Mouse (Mus musculus) ovary, postnatal 10 days (tissue): ENCODE measurements at regions not wholly inside any gene's neighbourhood (a gene's known extent, or its start where the extent isn't known, plus 50 kb on each side); places are given as distances from the start of the nearest gene placed in this dataset.

ENCODE experiments used
- DNase-seq: peaks from one replicate; pipeline ENCODE4 v3.0.0; 2022; ENCODE audit warnings: low spot score

DNA sequence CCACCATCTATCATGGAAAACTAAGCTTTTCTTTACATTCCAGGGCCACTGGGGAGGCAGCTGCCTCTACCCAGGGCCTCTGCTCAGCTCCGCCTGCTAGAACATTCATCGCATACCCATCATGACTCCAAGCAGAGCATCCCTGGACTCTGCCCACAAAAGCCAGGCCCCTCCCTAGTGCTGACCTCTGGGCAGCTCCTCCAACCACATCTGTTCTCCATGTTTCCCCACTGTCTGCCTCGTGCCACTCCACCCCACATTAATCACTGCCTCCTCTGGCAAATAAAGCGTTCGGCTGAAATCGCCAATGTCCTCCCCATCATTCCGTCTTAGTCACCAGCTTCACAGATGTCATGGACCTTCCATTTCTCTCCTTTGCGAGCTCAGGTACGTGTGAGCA lies 96.2 kb upstream of the Cops8 start:
- no peak for DNase-seq

DNA sequence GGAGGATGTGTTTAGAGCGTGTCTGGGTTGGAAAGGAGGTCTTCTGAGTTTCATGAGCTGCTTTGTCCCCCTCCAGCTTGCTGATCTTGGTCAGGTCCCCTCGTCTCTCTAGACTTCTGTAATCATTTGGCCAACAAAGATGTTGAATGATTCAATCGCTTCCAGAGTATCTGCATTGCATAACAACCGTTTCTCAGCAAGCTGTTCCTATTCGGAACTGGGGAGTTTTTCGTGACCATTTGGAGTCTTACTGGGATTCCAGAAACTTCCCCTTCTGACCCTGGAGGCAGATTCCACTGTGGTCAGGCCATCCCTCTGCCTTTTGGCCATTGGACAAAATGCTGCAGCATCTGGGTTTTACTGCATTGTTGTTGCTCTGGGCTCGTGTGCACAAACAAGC lies 93.4 kb upstream of the Cops8 start:
- no peak for DNase-seq

- no peak for DNase-seq
Observed at GRCm38 (mm10) chr1:90513442-90514070, 89.2 kb upstream of the Cops8 start.

DNA sequence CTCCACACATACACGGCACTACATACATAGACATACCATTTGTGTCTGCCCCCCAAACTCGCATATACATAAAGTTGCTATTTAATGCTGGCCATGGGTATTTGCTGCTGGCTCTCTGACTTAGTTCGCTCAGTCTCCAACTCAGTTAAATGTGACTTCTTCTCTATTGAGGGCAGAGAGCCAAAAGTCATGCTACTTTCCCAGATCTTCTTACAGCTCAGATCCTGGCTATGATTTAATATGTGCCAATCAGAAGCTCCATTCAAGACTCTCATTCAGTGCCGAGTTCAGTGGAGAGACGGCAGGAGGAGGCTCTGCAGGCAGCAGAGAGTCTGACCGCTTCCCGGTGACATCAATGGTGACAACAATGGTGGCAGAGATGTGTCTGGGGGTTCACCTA lies 88.6 kb upstream of the Cops8 start:
- no peak for DNase-seq

DNA sequence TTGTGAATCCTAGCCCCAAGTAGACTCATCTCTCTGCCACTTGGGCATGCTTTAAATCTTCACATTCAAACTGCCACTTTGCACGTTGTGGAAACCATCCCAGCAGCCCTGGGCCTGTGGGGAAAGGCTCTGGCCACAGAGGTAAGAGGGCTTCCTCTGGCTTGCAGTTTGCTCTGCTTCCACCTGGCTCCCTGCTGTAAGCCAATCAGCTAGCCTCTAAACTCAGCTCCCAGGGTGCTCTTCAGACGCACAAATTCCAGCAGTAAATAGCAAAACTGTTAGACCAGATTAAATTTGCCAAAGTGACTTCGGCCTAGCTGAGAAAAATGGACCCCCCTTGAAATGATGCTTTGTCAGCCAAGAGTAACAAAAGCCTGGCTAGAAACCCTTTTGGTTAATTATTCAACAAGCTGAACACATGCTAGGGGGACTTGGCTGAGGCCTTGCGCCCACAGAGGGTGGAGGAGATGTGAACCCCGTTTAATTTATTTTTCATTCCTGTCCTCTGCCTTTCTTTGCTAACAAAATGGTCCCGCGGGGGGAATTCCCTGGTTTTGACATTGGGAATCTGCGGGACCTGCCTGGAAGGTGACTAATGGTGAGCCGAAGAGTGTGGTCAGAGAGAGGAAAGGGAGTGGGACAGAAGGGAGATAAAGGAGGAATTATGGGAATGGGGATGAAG lies 84.1 kb upstream of the Cops8 start:
- DNase-seq: no peak

DNA sequence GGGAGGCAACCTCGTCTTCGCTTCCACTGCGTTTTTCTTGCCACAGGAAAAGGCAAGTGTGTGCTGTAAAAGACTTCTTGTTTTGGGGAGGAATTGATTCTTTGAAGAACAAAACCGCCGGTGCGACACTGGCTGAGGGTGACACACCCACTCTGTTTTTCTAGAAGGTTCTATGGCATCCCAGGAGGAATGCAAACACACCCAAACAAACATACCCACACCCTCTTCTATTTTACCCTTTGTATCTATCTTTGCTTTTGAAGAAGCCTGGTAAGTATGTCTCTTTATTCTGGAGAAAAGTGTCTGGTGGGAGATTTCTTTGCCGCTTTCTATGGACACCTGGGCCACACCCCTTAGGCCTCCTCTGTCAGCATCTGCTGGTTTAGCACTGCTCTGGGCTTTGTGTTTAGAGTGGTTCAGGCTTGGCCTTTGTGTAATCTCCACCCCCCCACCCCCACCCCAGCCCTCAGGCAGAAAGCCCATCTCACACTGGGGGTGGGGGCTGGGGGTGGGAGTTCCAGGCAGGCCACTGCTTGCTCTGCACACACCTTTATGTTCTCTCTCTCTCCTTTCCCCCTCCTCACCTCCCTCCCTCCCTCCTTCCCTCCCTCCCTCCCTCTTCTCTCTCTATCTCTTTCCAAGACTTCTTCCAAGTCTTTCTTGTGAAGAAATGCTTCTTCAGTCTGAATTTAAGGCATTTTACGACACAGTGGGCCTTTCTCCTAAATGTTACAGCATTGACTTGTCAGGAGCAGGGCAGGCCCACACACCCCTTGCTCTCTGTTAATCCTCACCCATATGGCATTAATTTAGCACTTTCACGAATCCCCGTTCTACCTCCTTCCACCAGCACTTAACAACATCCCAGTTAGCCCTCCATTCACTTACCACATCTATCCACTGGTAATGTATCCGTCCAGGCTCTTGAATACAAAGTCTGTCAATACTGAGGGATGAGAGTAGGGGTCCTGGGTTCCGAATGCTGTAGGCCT lies 83.2 kb upstream of the Cops8 start:
- DNase-seq: no peak

- no peak for DNase-seq
Observed at GRCm38 (mm10) chr1:90522294-90522693, 80.5 kb upstream of the Cops8 start.

GRCm38 (mm10) chr1:90524641-90525220 lies 78.0 kb upstream of the Cops8 start:
- no peak for DNase-seq

DNA sequence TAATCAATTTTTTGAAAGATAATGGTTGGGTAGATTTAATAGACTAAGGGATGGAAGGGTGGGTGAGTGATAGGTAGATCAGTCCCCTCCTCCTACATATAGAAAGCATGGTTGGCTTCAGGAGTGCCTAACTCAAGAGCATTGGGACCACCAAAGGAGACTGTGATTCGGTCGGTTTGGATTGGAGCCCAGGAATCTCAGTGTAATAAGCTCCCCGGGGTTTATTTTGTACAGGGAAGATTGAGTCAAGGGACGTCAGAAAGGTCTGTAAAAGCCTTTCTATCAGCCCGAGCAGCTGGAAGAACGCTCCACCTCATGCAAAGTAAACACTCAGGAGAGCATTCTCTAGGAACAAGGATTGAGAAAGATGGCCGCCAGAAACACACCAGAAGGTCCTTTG lies 76.5 kb upstream of the Cops8 start:
- DNase-seq: no peak

- no peak for DNase-seq
Observed at GRCm38 (mm10) chr1:90527947-90528717, 74.6 kb upstream of the Cops8 start.

DNA sequence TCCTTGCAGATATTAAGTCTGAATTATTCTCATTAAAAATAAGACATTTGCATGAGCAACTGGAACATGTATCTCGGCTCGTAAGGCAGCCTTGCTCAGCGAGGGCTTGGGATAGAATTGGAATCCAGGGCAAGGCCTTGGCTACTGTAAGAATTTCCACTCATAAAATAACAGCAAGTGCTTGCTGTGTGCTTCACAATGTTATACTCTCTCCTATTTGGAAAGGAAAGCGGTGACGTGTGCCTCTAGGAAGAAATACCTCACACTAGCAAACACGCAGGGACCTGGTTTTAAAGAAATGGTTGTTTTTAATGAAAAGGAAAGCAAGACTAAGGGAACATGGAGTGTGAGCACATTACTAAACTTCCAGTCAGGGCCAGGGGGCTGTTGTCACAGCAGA lies 69.3 kb upstream of the Cops8 start:
- DNase-seq: no peak

- DNase-seq: no peak
Observed at GRCm38 (mm10) chr1:90536105-90536504, 66.7 kb upstream of the Cops8 start.

- DNase-seq: no peak
Observed at GRCm38 (mm10) chr1:90543801-90544795, 58.7 kb upstream of the Cops8 start.

- DNase-seq: no peak
Observed at GRCm38 (mm10) chr1:90544821-90545536, 57.8 kb upstream of the Cops8 start.

GRCm38 (mm10) chr1:90552644-90553043 lies 50.1 kb upstream of the Cops8 start:
- no peak for DNase-seq
